Mouse (Mus musculus) MEL-GATA-1-ER (cell line): ENCODE data around the gene Slc18b1.

Source experiments
- DNase-seq: peaks from one replicate; pipeline ENCODE4 v3.0.0-alpha.2; 2012; ENCODE audit warnings: low read depth; ENCODE audit errors: extremely low read depth

Gene Slc18b1

GRCm38 (mm10) chr10:23804665-23805064 lies 7.9 kb downstream of the Slc18b1 start:
- DNase-seq: no peak

GRCm38 (mm10) chr10:23806201-23806600 lies 9.4 kb downstream of the Slc18b1 start:
- DNase-seq: no peak

GRCm38 (mm10) chr10:23811635-23812437 lies 15.1 kb downstream of the Slc18b1 start:
- DNase-seq: peak; percentile 44

- no peak for DNase-seq
Observed at GRCm38 (mm10) chr10:23812438-23812759, 15.6 kb downstream of the Slc18b1 start.

- DNase-seq: no peak
Observed at GRCm38 (mm10) chr10:23812852-23813766, 16.3 kb downstream of the Slc18b1 start.

- peak; percentile 36 for DNase-seq
Observed at GRCm38 (mm10) chr10:23815168-23815567, 18.4 kb downstream of the Slc18b1 start.

- DNase-seq: no peak
Observed at GRCm38 (mm10) chr10:23816241-23816640, 19.5 kb downstream of the Slc18b1 start.

GRCm38 (mm10) chr10:23826516-23826915 lies 29.7 kb downstream of the Slc18b1 start:
- no peak for DNase-seq

GRCm38 (mm10) chr10:23836003-23836964 lies 39.5 kb downstream of the Slc18b1 start:
- DNase-seq: no peak

- DNase-seq: no peak
Observed at GRCm38 (mm10) chr10:23837115-23837514, 40.3 kb downstream of the Slc18b1 start.

GRCm38 (mm10) chr10:23838910-23839309 lies 42.1 kb downstream of the Slc18b1 start:
- no peak for DNase-seq

- no peak for DNase-seq
Observed at GRCm38 (mm10) chr10:23839368-23839767, 42.6 kb downstream of the Slc18b1 start.

- DNase-seq: no peak
Observed at GRCm38 (mm10) chr10:23840496-23840895, 43.7 kb downstream of the Slc18b1 start.

GRCm38 (mm10) chr10:23851228-23851912 lies 54.6 kb downstream of the Slc18b1 start, which contains the start of gene Vnn3:
Gene Vnn3 (plus strand): TSS chr10:23851462.
- DNase-seq: no peak

- DNase-seq: no peak
Observed at GRCm38 (mm10) chr10:23852096-23852495, 55.3 kb downstream of the Slc18b1 start.

GRCm38 (mm10) chr10:23864362-23865312 lies 67.9 kb downstream of the Slc18b1 start:
- DNase-seq: peak; percentile 5
